Mouse (Mus musculus) erythroblast, adult 5-6 weeks (primary cell): ENCODE measurements around the gene Slfn3. TPM values are rescaled to one million over a fixed set of nuclear protein-coding genes. Genes with fewer than 3 reads are reported as not detected.
"Not testable (repeated sequence)": the region's sequence is repeated elsewhere in the genome, so short reads cannot be mapped to it uniquely, and the experiment has no call there.

ENCODE experiments used
- ATAC-seq: replicated peaks from 2 replicates; pipeline ENCODE4 v1.8.0; 2016; ENCODE audit warnings: moderate number of reproducible peaks, mild to moderate bottlenecking, moderate TSS enrichment, inconsistent platforms; ENCODE audit not compliant: poor library complexity, low FRiP score, severe bottlenecking
- total RNA-seq, 2 experiments: library from RNA; stranded (forward) in 1 of 2; stranded (reverse) in 1 of 2; fragments of 150-400 nt in 1 of 2; fragments of 200-764, 138-1000 nt in 1 of 2; gene quantifications; 2 replicates each; pipeline versions ENCODE4 v1.2.3 to v1.2.4; 2015 to 2017; ENCODE audit warnings: low replicate concordance in 2 of 2

The Slfn3 gene
- total RNA-seq (2015; ENCODE audit: low replicate concordance) = 8.6 and 10.0 TPM in 2 replicates
- total RNA-seq (2017; ENCODE audit: low replicate concordance) = 11.9 and 15.3 TPM in 2 replicates

- ATAC-seq = peak; percentile 62
Observed at GRCm38 (mm10) chr11:83191134-83191893, at the start of gene Slfn3. Slfn3 (plus strand) TSS chr11:83191330.

GRCm38 (mm10) chr11:83148939-83149338 is 42.2 kb upstream of the Slfn3 start:
- ATAC-seq = not testable (repeated sequence)

GRCm38 (mm10) chr11:83174948-83175539 is 16.1 kb upstream of the Slfn3 start, which contains the start of gene Slfn4:
Slfn4 (plus strand) TSS chr11:83175186.
- no peak for ATAC-seq

GRCm38 (mm10) chr11:83192001-83192400 is 871 bp downstream of the Slfn3 start:
- peak; percentile 92 for ATAC-seq

GRCm38 (mm10) chr11:83205002-83205401 is 13.9 kb downstream of the Slfn3 start:
- no peak for ATAC-seq

- ATAC-seq = peak; percentile 79
Observed at GRCm38 (mm10) chr11:83216119-83216518, 25.0 kb downstream of the Slfn3 start.

GRCm38 (mm10) chr11:83221328-83221877 is 30.3 kb downstream of the Slfn3 start:
- ATAC-seq = no peak

GRCm38 (mm10) chr11:83223367-83223766 is 32.2 kb downstream of the Slfn3 start:
- peak; percentile 81 for ATAC-seq

- ATAC-seq = peak; percentile 55
Observed at GRCm38 (mm10) chr11:83223793-83224192, 32.7 kb downstream of the Slfn3 start.

GRCm38 (mm10) chr11:83224217-83224616 is 33.1 kb downstream of the Slfn3 start:
- ATAC-seq = peak; percentile 88

GRCm38 (mm10) chr11:83224750-83225149 is 33.6 kb downstream of the Slfn3 start:
- ATAC-seq = peak; percentile 26; the same call in 1 of the 2 replicates

GRCm38 (mm10) chr11:83225371-83225960 is 34.3 kb downstream of the Slfn3 start:
- ATAC-seq = no peak

- no peak for ATAC-seq
Observed at GRCm38 (mm10) chr11:83227926-83228723, 37.0 kb downstream of the Slfn3 start.

GRCm38 (mm10) chr11:83230966-83231365 is 39.8 kb downstream of the Slfn3 start:
- ATAC-seq = peak; percentile 88

GRCm38 (mm10) chr11:83233621-83234020 is 42.5 kb downstream of the Slfn3 start:
- peak; percentile 75 for ATAC-seq

- ATAC-seq = not testable (repeated sequence)
Observed at GRCm38 (mm10) chr11:83237390-83237789, 46.3 kb downstream of the Slfn3 start.

- ATAC-seq = peak; percentile 83
Observed at GRCm38 (mm10) chr11:83238389-83238788, 47.3 kb downstream of the Slfn3 start.

- ATAC-seq = no peak
Observed at GRCm38 (mm10) chr11:83239811-83240210, 48.7 kb downstream of the Slfn3 start.

- ATAC-seq = not testable (repeated sequence)
Observed at GRCm38 (mm10) chr11:83257211-83257610, 66.1 kb downstream of the Slfn3 start.

GRCm38 (mm10) chr11:83262673-83263072 is 71.5 kb downstream of the Slfn3 start:
- peak; percentile 84 for ATAC-seq
